Mouse (Mus musculus): ENCODE data around the gene Syap1. TPM values are rescaled to one million over a fixed set of nuclear protein-coding genes. Genes with fewer than 3 reads are reported as not detected.
A peak's percentile ranks its signal among the peaks of the same experiment; 100 is the strongest.
"Not testable (repeated sequence)": the region's sequence is repeated elsewhere in the genome, so short reads cannot be mapped to it uniquely, and the experiment has no call there.

Syap1 gene
- polyA plus RNA-seq, 1 experiment from 2014 or later: 49.9 TPM

DNA sequence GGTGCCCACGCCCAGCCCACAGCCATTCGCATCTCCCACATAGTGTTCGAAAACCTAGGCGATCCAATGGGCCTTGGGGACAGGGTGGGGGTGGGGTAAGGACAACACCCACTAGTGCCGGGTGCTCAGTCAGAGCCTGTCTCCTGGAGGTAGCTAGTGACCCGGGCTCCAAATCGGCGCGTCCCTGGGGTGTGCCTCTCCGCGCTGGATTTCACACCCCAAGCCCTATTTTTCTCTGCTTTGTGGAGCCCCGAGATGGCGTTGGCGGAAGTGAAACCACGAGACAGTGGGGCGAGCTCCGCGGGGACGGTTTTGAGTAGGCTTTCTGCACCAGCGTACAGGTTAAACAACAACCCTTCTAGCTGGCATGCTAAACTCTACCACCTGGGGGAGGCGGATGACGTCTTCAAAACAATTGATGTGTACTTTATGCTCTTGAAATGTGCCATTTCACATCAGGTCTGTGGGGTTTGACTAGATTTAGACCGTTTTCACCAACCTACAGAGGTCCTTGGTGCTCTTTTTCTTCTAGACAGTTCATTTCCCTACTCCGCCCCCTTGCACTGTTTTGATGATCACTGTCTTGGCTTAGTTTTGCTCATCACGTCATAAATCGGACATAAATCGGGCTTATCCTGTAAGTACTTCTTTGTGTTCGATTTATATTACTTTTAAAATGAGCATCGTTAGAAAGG is 13.9 kb upstream of the Syap1 start:
- Histone ChIP-seq H3K27ac (ENCODE audit: low read length) (peak overlapping the region; percentile 87), H3K36me3 (ENCODE audit: insufficient read depth, low read length) (no peaks in the 10 kb centered on the region), H3K9ac (replicated peaks; ENCODE audit: low read depth) (peak overlapping the region; percentile 54), H3K27me3 (replicated peaks; ENCODE audit: insufficient read depth, low read length) (no peaks in the 10 kb centered on the region), H3K4me3 (ENCODE audit: low read depth, low read length) (peak overlapping the region; percentile 50), H3K4me2 (replicated peaks; ENCODE audit: low read depth, low read length) (peak overlapping the region; percentile 61), H3K9me3 (ENCODE audit: low read length) (no peaks in the 10 kb centered on the region), H3K4me1 (ENCODE audit: insufficient read depth, low read depth, low read length) (no peaks in the 10 kb centered on the region)
- TF ChIP-seq EP300 (IDR thresholded peaks at IDR 0.05) (no peak), CTCF (IDR thresholded peaks at IDR 0.05) (peak; percentile 23; the same call in 1 of the 2 replicates)
- ATAC-seq (peak; percentile 75), DNase-seq (ENCODE audit: low spot score) (peak; percentile 54)
- 22% methylated on average over 27 of the region's 29 CpGs for WGBS

DNA sequence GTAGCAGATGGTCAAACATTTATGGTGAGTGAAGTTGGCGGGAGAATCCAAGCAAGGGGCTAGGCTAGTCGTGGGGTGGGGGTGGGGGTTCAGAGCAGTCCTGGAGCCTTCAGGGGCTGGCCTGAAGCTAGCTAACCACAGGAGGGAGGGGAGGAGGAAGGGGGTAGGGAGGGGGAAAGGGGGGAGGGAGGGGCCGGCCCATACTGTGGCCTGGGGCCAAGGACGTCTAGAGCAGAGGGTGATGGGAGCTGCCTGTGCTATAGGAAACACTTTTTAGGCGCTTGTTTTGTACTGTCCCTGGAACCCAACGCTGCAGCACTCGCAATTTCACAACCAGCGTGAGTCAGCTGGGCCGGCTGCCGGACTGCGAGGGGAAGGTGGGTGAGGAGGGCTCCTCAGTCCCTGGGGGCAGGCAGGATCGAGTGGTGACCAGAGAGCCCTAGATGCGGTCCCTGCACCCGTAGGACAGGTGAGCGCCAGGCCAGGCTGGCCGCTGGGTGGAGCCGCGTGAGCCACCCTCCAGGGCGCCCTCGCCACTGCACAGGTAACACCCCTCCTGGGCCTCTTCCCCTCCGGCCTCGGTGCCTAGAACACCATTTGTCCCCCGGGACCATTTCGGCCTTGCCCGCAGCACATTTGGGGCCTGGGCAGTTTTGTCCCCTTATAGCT is 13.3 kb upstream of the Syap1 start:
- no peaks in the 10 kb centered on the region for H3K9me3 ChIP-seq (ENCODE audit: low read length)

DNA sequence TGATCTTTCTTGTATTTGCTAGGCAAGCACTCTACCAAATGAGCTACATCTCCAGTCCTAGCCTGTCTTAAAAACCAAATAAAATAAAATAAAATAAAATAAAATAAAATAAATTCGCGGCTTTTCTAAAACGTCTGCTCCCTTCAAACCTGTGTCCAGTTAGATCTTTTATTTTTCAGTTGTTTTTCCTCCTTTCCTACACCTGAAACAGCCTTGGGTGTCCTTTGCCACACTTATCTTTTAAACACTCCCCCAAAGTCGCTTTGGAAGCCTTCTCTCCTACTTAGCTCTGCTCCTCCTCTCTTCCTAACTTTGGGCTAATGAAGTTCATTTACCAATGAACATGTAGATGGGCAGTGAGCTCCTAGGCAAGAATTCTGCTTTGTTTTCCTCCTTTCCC is 12.7 kb upstream of the Syap1 start, which contains the start of gene Ctps2:
Ctps2 (plus strand) TSS at position 301 of the 400 bp plus-strand sequence.
- WGBS: 23% methylated on average over 4 of the region's 4 CpGs
- no peak for TF ChIP-seq CTCF (IDR thresholded peaks at IDR 0.05)
- TF ChIP-seq EP300 (IDR thresholded peaks at IDR 0.05): no peak
- Histone ChIP-seq H3K9ac (replicated peaks; ENCODE audit: low read depth) (peak within 1 kb of the TSS; percentile 54), H3K27me3 (replicated peaks; ENCODE audit: insufficient read depth, low read length) (no peaks in the 10 kb centered on the region), H3K4me2 (replicated peaks; ENCODE audit: low read depth, low read length) (peak within 1 kb of the TSS; percentile 61), H3K27ac (ENCODE audit: low read length) (peak within 1 kb of the TSS; percentile 87), H3K36me3 (ENCODE audit: insufficient read depth, low read length) (no peaks in the 10 kb centered on the region), H3K4me1 (ENCODE audit: insufficient read depth, low read depth, low read length) (no peaks in the 10 kb centered on the region), H3K9me3 (ENCODE audit: low read length) (no peaks in the 10 kb centered on the region), H3K4me3 (ENCODE audit: low read depth, low read length) (peak within 1 kb of the TSS; percentile 50)
- DNase-seq (ENCODE audit: low spot score) (no peak), ATAC-seq (no peak)

More for the DNA sequence above, 13.3 kb upstream of the Syap1 start:
- peak overlapping the region; percentile 50 for H3K4me3 ChIP-seq (ENCODE audit: low read depth, low read length)
- H3K27ac ChIP-seq (ENCODE audit: low read length): peak overlapping the region; percentile 87
- 25% methylated on average over 11 of the region's 25 CpGs for WGBS
- peak; percentile 87 for DNase-seq (ENCODE audit: low spot score)
- peak; percentile 92 for ATAC-seq
- peak overlapping the region; percentile 61 for H3K4me2 ChIP-seq (replicated peaks; ENCODE audit: low read depth, low read length)
- H3K4me1 ChIP-seq (ENCODE audit: insufficient read depth, low read depth, low read length): no peaks in the 10 kb centered on the region
- no peaks in the 10 kb centered on the region for H3K36me3 ChIP-seq (ENCODE audit: insufficient read depth, low read length)
- TF ChIP-seq EP300 (IDR thresholded peaks at IDR 0.05) (no peak), CTCF (IDR thresholded peaks at IDR 0.05) (peak; percentile 18)
- H3K27me3 ChIP-seq (replicated peaks; ENCODE audit: insufficient read depth, low read length): no peaks in the 10 kb centered on the region
- peak overlapping the region; percentile 54 for H3K9ac ChIP-seq (replicated peaks; ENCODE audit: low read depth)

DNA sequence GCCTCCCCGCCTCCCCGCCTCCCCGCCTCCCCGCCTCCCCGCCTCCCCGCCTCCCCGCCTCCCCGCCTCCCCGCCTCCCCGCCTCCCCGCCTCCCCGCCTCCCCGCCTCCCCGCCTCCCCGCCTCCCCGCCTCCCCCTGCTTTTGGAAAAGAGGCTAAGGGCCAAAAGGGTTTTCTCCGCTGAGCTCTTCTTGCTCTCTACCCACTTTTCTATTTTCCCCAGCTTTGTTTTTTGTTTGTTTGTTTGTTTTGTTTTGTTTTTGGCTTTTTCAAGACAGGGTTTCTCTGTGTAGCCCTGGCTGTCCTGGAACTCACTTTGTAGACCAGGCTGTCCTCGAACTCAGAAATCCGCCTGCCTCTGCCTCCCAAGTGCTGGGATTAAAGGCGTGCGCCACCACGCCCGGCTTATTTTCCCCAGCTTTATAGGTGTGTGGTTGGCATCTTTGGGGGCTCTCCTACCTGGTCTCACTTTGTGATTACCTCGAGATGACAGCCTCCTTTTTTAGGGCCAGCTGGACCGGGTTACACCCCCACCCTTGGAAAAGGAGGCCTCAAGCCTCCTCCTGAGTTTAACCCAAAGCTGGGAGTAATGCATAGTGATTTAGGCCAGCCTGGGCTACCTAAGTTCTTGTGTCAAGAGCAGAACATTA is 452 bp upstream of the Syap1 start:
- 77% methylated on average over 6 of the region's 25 CpGs for WGBS
- not testable (repeated sequence) for H3K4me1 ChIP-seq (ENCODE audit: insufficient read depth, low read depth, low read length); ATAC-seq; H3K27me3 ChIP-seq (replicated peaks; ENCODE audit: insufficient read depth, low read length); H3K4me3 ChIP-seq (ENCODE audit: low read depth, low read length); H3K4me2 ChIP-seq (replicated peaks; ENCODE audit: low read depth, low read length); H3K36me3 ChIP-seq (ENCODE audit: insufficient read depth, low read length); H3K9ac ChIP-seq (replicated peaks; ENCODE audit: low read depth); H3K27ac ChIP-seq (ENCODE audit: low read length); H3K9me3 ChIP-seq (ENCODE audit: low read length)
- peak; percentile 32 for DNase-seq (ENCODE audit: low spot score)

DNA sequence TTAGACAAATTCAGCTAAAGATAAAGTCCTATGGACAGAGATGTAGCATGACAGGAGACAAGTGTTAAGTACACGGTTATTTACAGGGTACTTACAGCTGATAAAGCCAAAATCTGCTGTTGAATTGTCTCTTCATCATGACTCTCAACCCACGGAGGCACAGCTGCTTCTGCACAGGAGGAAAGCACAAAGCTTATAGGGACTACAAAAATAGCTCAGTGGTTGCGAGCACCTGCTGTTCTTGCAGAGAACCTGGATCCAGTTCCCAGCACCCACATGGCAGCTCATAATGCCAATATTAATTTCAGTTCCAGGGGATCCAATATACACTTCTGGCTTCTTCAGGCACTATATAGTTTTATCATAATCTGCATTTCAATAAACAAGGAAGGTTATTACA is 10.0 kb downstream of the Syap1 start:
- ATAC-seq (no peak), DNase-seq (ENCODE audit: low spot score) (no peak)
- no peaks in the 10 kb centered on the region for H3K9me3 ChIP-seq (ENCODE audit: low read length)
- H3K36me3 ChIP-seq (ENCODE audit: insufficient read depth, low read length): no peaks in the 10 kb centered on the region
- no peak for TF ChIP-seq EP300 (IDR thresholded peaks at IDR 0.05)
- no peak for TF ChIP-seq CTCF (IDR thresholded peaks at IDR 0.05)
- no peaks in the 10 kb centered on the region for H3K4me1 ChIP-seq (ENCODE audit: insufficient read depth, low read depth, low read length)
- 80% methylated on average over 3 of the region's 3 CpGs for whole genome bisulfite sequencing
- H3K9ac ChIP-seq (replicated peaks; ENCODE audit: low read depth): no peak overlapping the region
- H3K4me2 ChIP-seq (replicated peaks; ENCODE audit: low read depth, low read length): no peak overlapping the region
- H3K27me3 ChIP-seq (replicated peaks; ENCODE audit: insufficient read depth, low read length): no peaks in the 10 kb centered on the region
- no peak overlapping the region for H3K27ac ChIP-seq (ENCODE audit: low read length)
- H3K4me3 ChIP-seq (ENCODE audit: low read depth, low read length): no peak overlapping the region

DNA sequence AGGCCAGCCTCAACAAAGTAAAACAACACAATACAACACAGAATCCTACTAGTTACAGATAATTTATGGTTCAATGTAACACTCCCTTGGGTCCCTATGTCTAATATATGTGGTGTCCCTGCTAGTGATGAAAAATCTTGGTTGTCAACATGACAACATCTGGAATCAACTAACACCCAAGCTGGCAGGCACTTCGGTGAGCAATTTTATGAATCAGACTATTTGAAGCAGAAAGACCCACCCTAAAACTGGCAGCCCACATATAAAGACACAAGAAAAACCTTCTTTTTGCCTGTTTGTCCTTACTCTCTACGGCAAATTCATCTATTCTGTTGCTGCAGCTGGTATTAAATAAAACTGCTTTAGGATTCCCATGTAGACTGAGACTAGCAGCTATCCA is 14.5 kb downstream of the Syap1 start:
- no peak overlapping the region for H3K27ac ChIP-seq (ENCODE audit: low read length)
- H3K27me3 ChIP-seq (replicated peaks; ENCODE audit: insufficient read depth, low read length): no peaks in the 10 kb centered on the region
- 97% methylated on average over 2 of the region's 2 CpGs for WGBS
- no peaks in the 10 kb centered on the region for H3K4me1 ChIP-seq (ENCODE audit: insufficient read depth, low read depth, low read length)
- no peaks in the 10 kb centered on the region for H3K9me3 ChIP-seq (ENCODE audit: low read length)
- H3K4me3 ChIP-seq (ENCODE audit: low read depth, low read length): no peak overlapping the region
- TF ChIP-seq CTCF (IDR thresholded peaks at IDR 0.05): no peak
- TF ChIP-seq EP300 (IDR thresholded peaks at IDR 0.05): no peak
- no peak for DNase-seq (ENCODE audit: low spot score)
- no peak for ATAC-seq
- H3K36me3 ChIP-seq (ENCODE audit: insufficient read depth, low read length): no peaks in the 10 kb centered on the region
- no peak overlapping the region for H3K9ac ChIP-seq (replicated peaks; ENCODE audit: low read depth)
- H3K4me2 ChIP-seq (replicated peaks; ENCODE audit: low read depth, low read length): no peak overlapping the region

All from lung, postnatal 0 days (tissue).